Mouse (Mus musculus): ENCODE data around the gene Nrd1. TPM values are rescaled to one million over a fixed set of nuclear protein-coding genes. Genes with fewer than 3 reads are reported as not detected.

Gene Nrd1
- polyA plus RNA-seq, 1 experiment = 3.9 TPM

DNA sequence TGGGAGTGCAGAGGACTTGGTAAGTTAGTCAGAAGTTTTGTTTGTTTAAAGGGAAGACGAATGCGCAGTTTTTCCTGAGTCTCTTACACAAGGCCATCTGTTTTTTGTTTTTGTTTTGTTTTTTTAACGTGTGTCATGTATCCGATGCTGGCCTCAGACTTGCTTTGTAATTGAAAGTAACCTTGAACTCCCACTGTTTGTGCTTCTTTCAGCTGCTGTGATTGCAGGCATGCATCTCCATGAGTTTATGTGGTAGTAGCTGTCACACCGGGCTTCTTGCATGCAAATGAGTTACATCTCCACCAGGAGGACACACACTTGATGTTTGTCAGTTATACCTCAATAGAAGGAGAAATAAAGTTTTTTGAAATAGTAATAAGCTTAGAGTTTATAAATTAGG lies 43.3 kb downstream of the Nrd1 start:
- TF ChIP-seq TAL1 (IDR thresholded peaks at IDR 0.05; ENCODE audit: low read length) (no peak), GATA1 (IDR thresholded peaks at IDR 0.05; ENCODE audit: low read length) (no peak)
- H3K4me3 ChIP-seq (replicated peaks) = no peak overlapping the region
- no peaks in the 10 kb centered on the region for H3K9me3 ChIP-seq (ENCODE audit: control insufficient read depth, low read length)
- H3K36me3 ChIP-seq (ENCODE audit: control insufficient read depth) = peaks cover 93% of the 10 kb centered on the region
- no peaks in the 10 kb centered on the region for H3K27me3 ChIP-seq (ENCODE audit: control insufficient read depth)
- H3K4me1 ChIP-seq (ENCODE audit: control insufficient read depth) = no peaks in the 10 kb centered on the region

DNA sequence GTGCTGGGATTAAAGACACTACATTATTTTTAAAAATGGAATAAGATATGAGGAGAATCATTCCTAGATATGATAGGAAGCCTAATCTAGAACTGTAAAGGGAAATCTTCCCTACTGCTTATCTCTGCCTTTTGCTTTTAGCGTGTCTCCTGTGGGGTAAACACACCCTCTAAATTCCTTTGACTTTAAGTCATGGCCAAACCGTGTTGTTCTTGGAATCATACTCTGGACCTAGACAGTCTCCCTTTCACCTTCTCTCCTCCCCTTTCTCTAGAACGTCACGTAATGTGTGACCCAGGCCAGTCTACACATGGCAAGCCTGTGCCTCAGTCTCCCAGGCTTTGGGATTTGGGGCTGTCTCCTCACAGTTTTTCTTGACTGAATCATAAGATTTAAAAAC lies 47.8 kb downstream of the Nrd1 start:
- H3K27me3 ChIP-seq (ENCODE audit: control insufficient read depth) = no peaks in the 10 kb centered on the region
- no peak overlapping the region for H3K4me3 ChIP-seq (replicated peaks)
- no peaks in the 10 kb centered on the region for H3K9me3 ChIP-seq (ENCODE audit: control insufficient read depth, low read length)
- peaks cover 91% of the 10 kb centered on the region for H3K36me3 ChIP-seq (ENCODE audit: control insufficient read depth)
- TF ChIP-seq TAL1 (IDR thresholded peaks at IDR 0.05; ENCODE audit: low read length) (no peak), GATA1 (IDR thresholded peaks at IDR 0.05; ENCODE audit: low read length) (no peak)
- H3K4me1 ChIP-seq (ENCODE audit: control insufficient read depth) = no peaks in the 10 kb centered on the region

DNA sequence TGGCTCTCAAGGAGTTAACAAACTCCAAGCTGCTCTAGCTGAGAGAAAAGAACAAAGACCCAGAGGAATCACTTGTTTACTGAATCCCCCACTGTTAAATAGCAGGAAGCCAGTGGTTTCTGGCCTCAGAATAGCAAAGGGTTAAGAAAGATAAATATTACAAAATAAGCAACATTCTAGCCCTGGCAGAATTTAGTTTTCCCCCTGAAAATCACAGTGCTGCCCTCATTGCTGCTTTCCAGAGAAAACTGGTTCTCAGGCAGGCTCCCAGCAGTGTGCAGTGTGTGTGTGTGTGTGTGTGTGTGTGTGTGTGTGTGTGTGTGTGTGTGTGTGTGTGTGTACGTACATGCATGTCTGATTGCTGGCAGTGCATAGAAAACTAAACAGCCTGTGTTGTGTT lies 51.8 kb downstream of the Nrd1 start:
- no peaks in the 10 kb centered on the region for H3K27me3 ChIP-seq (ENCODE audit: control insufficient read depth)
- H3K4me3 ChIP-seq (replicated peaks) = no peak overlapping the region
- no peaks in the 10 kb centered on the region for H3K9me3 ChIP-seq (ENCODE audit: control insufficient read depth, low read length)
- H3K4me1 ChIP-seq (ENCODE audit: control insufficient read depth) = no peaks in the 10 kb centered on the region
- TF ChIP-seq TAL1 (IDR thresholded peaks at IDR 0.05; ENCODE audit: low read length) (no peak), GATA1 (IDR thresholded peaks at IDR 0.05; ENCODE audit: low read length) (no peak)
- H3K36me3 ChIP-seq (ENCODE audit: control insufficient read depth) = peaks cover 94% of the 10 kb centered on the region

DNA sequence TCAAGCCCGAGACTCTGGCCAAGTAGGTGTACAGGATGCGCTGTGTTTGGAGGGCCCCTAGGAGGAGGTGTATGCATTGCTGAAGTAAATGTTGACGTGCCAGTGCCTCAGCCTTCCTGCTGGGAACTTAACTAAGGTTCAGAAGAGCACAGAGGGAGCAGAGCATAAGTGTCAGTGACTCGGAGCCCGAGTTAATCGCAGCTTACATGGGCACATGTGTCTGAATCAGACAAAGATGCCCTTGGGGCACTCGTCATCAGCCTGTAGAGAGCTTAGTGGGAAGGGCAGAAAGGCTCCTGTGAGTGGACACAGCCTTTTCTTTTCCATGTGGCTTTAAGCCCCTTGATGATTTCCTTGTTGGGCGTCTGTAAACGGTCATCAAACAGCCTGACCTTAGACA lies 53.5 kb downstream of the Nrd1 start:
- no peak for TF ChIP-seq TAL1 (IDR thresholded peaks at IDR 0.05; ENCODE audit: low read length)
- peaks cover 97% of the 10 kb centered on the region for H3K36me3 ChIP-seq (ENCODE audit: control insufficient read depth)
- H3K4me1 ChIP-seq (ENCODE audit: control insufficient read depth) = no peaks in the 10 kb centered on the region
- no peaks in the 10 kb centered on the region for H3K9me3 ChIP-seq (ENCODE audit: control insufficient read depth, low read length)
- H3K4me3 ChIP-seq (replicated peaks) = no peak overlapping the region
- no peaks in the 10 kb centered on the region for H3K27me3 ChIP-seq (ENCODE audit: control insufficient read depth)

DNA sequence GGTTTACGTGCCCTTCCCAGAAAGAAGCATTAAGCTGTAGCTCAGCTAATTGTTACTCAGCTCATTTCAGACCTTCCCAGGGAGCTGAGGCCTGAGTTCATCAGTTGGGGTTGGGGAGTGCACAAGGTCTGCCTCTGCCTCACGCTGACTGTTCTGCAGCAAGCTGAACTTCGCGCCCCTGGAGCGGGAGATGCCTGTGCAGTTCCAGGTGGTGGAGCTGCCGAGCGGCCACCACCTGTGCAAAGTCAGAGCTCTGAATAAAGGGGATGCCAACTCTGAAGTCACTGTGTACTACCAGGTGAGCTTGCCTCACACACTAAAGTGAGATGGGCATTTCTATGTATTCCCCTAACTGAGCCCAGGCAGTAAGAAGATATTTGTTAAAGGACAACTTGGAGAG lies 55.9 kb downstream of the Nrd1 start:
- Histone ChIP-seq H3K4me3 (replicated peaks) (no peak overlapping the region), H3K36me3 (ENCODE audit: control insufficient read depth) (peaks cover 97% of the 10 kb centered on the region), H3K27me3 (ENCODE audit: control insufficient read depth) (no peaks in the 10 kb centered on the region), H3K9me3 (ENCODE audit: control insufficient read depth, low read length) (no peaks in the 10 kb centered on the region), H3K4me1 (ENCODE audit: control insufficient read depth) (no peaks in the 10 kb centered on the region)
- TF ChIP-seq TAL1 (IDR thresholded peaks at IDR 0.05; ENCODE audit: low read length) = no peak
- TF ChIP-seq GATA1 (IDR thresholded peaks at IDR 0.05; ENCODE audit: low read length) = no peak

DNA sequence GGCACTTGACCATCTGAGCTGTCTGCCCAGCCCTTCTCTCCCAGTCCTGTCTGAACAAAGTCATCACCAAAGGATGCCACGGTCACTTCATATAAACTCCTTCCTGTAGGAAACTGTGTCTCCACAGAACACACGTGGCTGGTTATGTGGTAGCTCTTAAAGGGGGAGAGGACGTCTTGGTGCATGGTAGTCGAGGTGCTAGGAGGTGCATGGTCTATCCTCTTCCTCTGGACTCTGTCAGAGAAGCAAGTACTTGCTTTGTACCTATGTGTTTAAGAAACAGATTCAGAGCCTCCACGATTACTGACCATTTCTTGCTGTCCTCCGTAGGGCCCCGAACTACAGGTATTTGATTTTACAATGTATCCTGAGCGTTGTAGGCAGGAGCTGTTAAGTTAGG lies 57.2 kb downstream of the Nrd1 start:
- H3K36me3 ChIP-seq (ENCODE audit: control insufficient read depth) = peaks cover 97% of the 10 kb centered on the region

DNA sequence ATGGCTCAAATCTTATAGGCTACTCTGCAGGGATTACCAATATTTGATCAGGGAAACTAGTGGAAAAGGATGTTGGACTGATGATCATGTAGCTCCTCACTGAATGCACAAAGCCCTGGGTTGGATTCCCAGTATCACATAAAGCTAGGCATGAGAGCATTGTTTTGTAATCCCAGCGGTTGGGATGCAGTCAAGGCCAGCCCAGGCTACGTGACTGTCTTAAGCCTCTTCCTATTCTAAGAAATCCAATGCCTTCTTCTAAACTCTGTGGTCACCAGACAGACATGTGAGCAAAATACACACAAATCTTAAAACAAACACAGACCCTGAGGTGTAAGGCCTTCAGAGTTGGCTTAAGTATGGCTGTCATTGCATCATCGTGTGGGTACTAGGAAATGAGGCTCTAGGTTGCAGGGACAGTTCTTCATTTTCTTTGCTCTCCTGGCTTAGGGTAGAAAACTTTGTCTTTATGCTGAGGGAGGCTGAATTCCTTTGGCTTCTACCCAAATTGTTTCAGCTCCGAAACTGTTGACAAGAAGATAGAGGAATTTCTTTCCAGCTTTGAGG lies 58.9 kb downstream of the Nrd1 start:
- Histone ChIP-seq H3K27me3 (ENCODE audit: control insufficient read depth) (no peaks in the 10 kb centered on the region), H3K4me3 (replicated peaks) (no peak overlapping the region), H3K36me3 (ENCODE audit: control insufficient read depth) (peaks cover 99% of the 10 kb centered on the region), H3K9me3 (ENCODE audit: control insufficient read depth, low read length) (no peaks in the 10 kb centered on the region), H3K4me1 (ENCODE audit: control insufficient read depth) (no peaks in the 10 kb centered on the region)
- TF ChIP-seq TAL1 (IDR thresholded peaks at IDR 0.05; ENCODE audit: low read length) = no peak
- TF ChIP-seq GATA1 (IDR thresholded peaks at IDR 0.05; ENCODE audit: low read length) = no peak

More for the DNA sequence above, 57.2 kb downstream of the Nrd1 start:
- H3K4me3 ChIP-seq (replicated peaks) = no peak overlapping the region
- no peak for TF ChIP-seq TAL1 (IDR thresholded peaks at IDR 0.05; ENCODE audit: low read length)
- no peak for TF ChIP-seq GATA1 (IDR thresholded peaks at IDR 0.05; ENCODE audit: low read length)
- H3K27me3 ChIP-seq (ENCODE audit: control insufficient read depth) = no peaks in the 10 kb centered on the region
- H3K9me3 ChIP-seq (ENCODE audit: control insufficient read depth, low read length) = no peaks in the 10 kb centered on the region
- H3K4me1 ChIP-seq (ENCODE audit: control insufficient read depth) = no peaks in the 10 kb centered on the region

DNA sequence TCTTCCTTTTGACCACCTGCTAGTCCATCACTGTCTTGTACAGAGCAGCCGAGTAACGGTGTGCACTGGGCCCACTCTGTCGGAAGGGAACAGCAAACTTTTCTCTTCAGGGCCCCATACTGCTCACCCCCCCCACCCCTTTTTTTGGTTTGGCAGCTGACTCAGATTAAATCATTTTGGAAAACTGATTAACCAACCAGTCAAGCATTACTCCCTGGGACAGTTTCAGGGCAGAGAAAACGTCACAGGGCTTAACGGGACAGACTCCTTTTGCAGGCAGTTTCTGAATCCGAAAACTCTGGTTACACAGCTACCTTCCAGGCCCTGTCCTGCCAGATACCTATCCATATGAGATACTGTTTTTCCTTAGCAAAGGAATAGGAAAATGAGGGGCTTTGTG lies 64.5 kb downstream of the Nrd1 start:
- TF ChIP-seq GATA1 (IDR thresholded peaks at IDR 0.05; ENCODE audit: low read length) = no peak
- no peak for TF ChIP-seq TAL1 (IDR thresholded peaks at IDR 0.05; ENCODE audit: low read length)
- Histone ChIP-seq H3K36me3 (ENCODE audit: control insufficient read depth) (peaks cover 93% of the 10 kb centered on the region), H3K4me1 (ENCODE audit: control insufficient read depth) (no peaks in the 10 kb centered on the region), H3K27me3 (ENCODE audit: control insufficient read depth) (no peaks in the 10 kb centered on the region), H3K4me3 (replicated peaks) (no peak overlapping the region), H3K9me3 (ENCODE audit: control insufficient read depth, low read length) (no peaks in the 10 kb centered on the region)

DNA sequence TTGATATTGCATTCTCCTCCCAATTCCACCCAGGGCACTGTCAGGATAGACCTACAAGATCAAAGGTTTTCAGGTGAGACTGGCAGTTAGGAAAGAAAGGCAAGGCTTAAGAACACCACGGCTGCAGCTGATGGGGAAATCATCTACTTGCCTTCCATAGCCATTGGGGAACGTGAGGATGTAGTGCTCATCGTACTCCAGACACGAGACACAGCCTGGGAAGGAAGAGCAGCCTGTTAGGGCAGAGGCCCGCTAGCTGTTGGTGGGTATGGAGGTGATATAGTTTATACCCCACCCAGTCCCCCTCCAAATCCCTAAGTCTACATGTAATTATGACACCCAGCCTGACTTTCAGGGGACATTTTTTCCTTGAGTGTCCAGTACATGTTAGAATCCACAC lies 65.3 kb downstream of the Nrd1 start:
- TF ChIP-seq TAL1 (IDR thresholded peaks at IDR 0.05; ENCODE audit: low read length) = no peak
- no peak for TF ChIP-seq GATA1 (IDR thresholded peaks at IDR 0.05; ENCODE audit: low read length)
- H3K36me3 ChIP-seq (ENCODE audit: control insufficient read depth) = peaks cover 93% of the 10 kb centered on the region
- no peaks in the 10 kb centered on the region for H3K4me1 ChIP-seq (ENCODE audit: control insufficient read depth)
- no peaks in the 10 kb centered on the region for H3K27me3 ChIP-seq (ENCODE audit: control insufficient read depth)
- no peak overlapping the region for H3K4me3 ChIP-seq (replicated peaks)
- H3K9me3 ChIP-seq (ENCODE audit: control insufficient read depth, low read length) = no peaks in the 10 kb centered on the region

DNA sequence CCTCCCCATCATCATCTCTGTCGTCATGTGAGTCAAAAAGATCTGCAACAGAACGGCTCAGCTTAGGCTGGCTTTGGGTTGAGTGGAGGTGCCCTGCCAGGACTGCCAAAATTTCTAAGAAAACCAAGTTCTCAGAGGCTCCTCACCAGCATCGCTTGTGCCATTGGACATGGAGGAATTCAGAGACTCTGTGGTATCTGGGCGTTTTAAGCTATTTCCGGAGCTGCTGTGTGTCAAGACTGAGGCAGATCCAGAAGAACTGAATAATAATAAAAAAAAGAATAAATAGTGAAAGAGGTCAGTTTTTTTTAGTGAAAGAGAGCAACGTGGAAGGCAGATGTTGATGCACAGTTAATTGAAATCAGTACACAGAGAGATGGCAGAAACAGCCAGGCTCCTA lies 72.4 kb downstream of the Nrd1 start:
- Histone ChIP-seq H3K36me3 (ENCODE audit: control insufficient read depth) (peaks cover 50% of the 10 kb centered on the region), H3K4me1 (ENCODE audit: control insufficient read depth) (no peaks in the 10 kb centered on the region), H3K27me3 (ENCODE audit: control insufficient read depth) (no peaks in the 10 kb centered on the region), H3K4me3 (replicated peaks) (no peak overlapping the region), H3K9me3 (ENCODE audit: control insufficient read depth, low read length) (no peaks in the 10 kb centered on the region)
- no peak for TF ChIP-seq TAL1 (IDR thresholded peaks at IDR 0.05; ENCODE audit: low read length)

Measured in erythroblast, embryonic 14.5 days (primary cell).